Mouse (Mus musculus): Measurements from ENCODE around the gene Rfxap. TPM values are rescaled to one million over a fixed set of nuclear protein-coding genes. Genes with fewer than 3 reads are reported as not detected.
"Not testable (repeated sequence)": the region's sequence is repeated elsewhere in the genome, so short reads cannot be mapped to it uniquely, and the experiment has no call there.

Rfxap gene
- polyA plus RNA-seq, 1 experiment = 14.3 TPM

DNA sequence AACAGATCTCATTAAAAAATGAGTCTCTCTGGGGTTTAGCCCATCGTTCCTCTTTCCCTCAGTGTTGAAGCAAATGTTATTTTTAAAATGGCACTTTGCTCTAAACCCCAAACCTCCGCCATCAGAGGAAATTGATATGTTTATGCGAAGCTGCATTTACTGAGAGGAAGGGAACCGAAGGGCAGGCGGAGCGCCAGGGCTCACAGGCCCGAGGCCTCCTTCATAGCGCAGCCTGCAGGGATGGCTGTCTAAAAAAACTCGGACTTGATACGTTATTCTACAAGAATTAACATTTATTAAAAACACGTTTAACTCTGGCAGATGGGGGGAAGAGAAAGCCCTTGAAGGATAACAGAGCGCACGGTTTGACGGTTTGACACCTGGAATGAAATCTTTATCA lies 41.6 kb downstream of the Rfxap start:
- no peak overlapping the region for H3K27ac ChIP-seq (ENCODE audit: insufficient read depth, low read length)
- no peaks in the 10 kb centered on the region for H3K36me3 ChIP-seq (ENCODE audit: control insufficient read depth, insufficient read depth, low read length, poor library complexity, severe bottlenecking)
- H3K27me3 ChIP-seq (ENCODE audit: control insufficient read depth, insufficient read depth, low read length, poor library complexity, severe bottlenecking) = no peaks in the 10 kb centered on the region
- no peaks in the 10 kb centered on the region for H3K4me1 ChIP-seq (ENCODE audit: control insufficient read depth, insufficient read depth, low read length)
- H3K4me3 ChIP-seq (ENCODE audit: low read depth, low read length) = no peak overlapping the region
- no peaks in the 10 kb centered on the region for H3K9me3 ChIP-seq (replicated peaks; ENCODE audit: control insufficient read depth, insufficient read depth, low read length, poor library complexity, severe bottlenecking)
- no peak overlapping the region for H3K9ac ChIP-seq (ENCODE audit: low read depth, poor library complexity, severe bottlenecking)
- TF ChIP-seq POLR2A (IDR thresholded peaks at IDR 0.05; ENCODE audit: insufficient read depth, low read length) (no peak), CTCF (IDR thresholded peaks at IDR 0.05; ENCODE audit: low read depth, low read length) (no peak), EP300 (IDR thresholded peaks at IDR 0.05; ENCODE audit: insufficient read depth, low read depth, low read length) (no peak)

- not testable (repeated sequence) for H3K27me3 ChIP-seq (ENCODE audit: control insufficient read depth, insufficient read depth, low read length, poor library complexity, severe bottlenecking); H3K9me3 ChIP-seq (replicated peaks; ENCODE audit: control insufficient read depth, insufficient read depth, low read length, poor library complexity, severe bottlenecking); H3K36me3 ChIP-seq (ENCODE audit: control insufficient read depth, insufficient read depth, low read length, poor library complexity, severe bottlenecking); H3K4me3 ChIP-seq (ENCODE audit: low read depth, low read length); H3K9ac ChIP-seq (ENCODE audit: low read depth, poor library complexity, severe bottlenecking); H3K4me1 ChIP-seq (ENCODE audit: control insufficient read depth, insufficient read depth, low read length); H3K27ac ChIP-seq (ENCODE audit: insufficient read depth, low read length)
- TF ChIP-seq CTCF (IDR thresholded peaks at IDR 0.05; ENCODE audit: low read depth, low read length) = peak; percentile 65
Observed at GRCm38 (mm10) chr3:54765521-54765920, 42.1 kb downstream of the Rfxap start.

GRCm38 (mm10) chr3:54764418-54764817 lies 43.2 kb downstream of the Rfxap start:
- H3K4me3 ChIP-seq (ENCODE audit: low read depth, low read length) = no peak overlapping the region
- no peaks in the 10 kb centered on the region for H3K4me1 ChIP-seq (ENCODE audit: control insufficient read depth, insufficient read depth, low read length)
- no peak for TF ChIP-seq CTCF (IDR thresholded peaks at IDR 0.05; ENCODE audit: low read depth, low read length)
- no peak for TF ChIP-seq POLR2A (IDR thresholded peaks at IDR 0.05; ENCODE audit: insufficient read depth, low read length)
- TF ChIP-seq EP300 (IDR thresholded peaks at IDR 0.05; ENCODE audit: insufficient read depth, low read depth, low read length) = no peak
- H3K27ac ChIP-seq (ENCODE audit: insufficient read depth, low read length) = no peak overlapping the region
- no peaks in the 10 kb centered on the region for H3K9me3 ChIP-seq (replicated peaks; ENCODE audit: control insufficient read depth, insufficient read depth, low read length, poor library complexity, severe bottlenecking)
- no peaks in the 10 kb centered on the region for H3K27me3 ChIP-seq (ENCODE audit: control insufficient read depth, insufficient read depth, low read length, poor library complexity, severe bottlenecking)
- no peak overlapping the region for H3K9ac ChIP-seq (ENCODE audit: low read depth, poor library complexity, severe bottlenecking)
- no peaks in the 10 kb centered on the region for H3K36me3 ChIP-seq (ENCODE audit: control insufficient read depth, insufficient read depth, low read length, poor library complexity, severe bottlenecking)

- H3K4me3 ChIP-seq (ENCODE audit: low read depth, low read length) = no peak overlapping the region
- H3K27me3 ChIP-seq (ENCODE audit: control insufficient read depth, insufficient read depth, low read length, poor library complexity, severe bottlenecking) = no peaks in the 10 kb centered on the region
- no peaks in the 10 kb centered on the region for H3K36me3 ChIP-seq (ENCODE audit: control insufficient read depth, insufficient read depth, low read length, poor library complexity, severe bottlenecking)
- no peaks in the 10 kb centered on the region for H3K9me3 ChIP-seq (replicated peaks; ENCODE audit: control insufficient read depth, insufficient read depth, low read length, poor library complexity, severe bottlenecking)
- no peaks in the 10 kb centered on the region for H3K4me1 ChIP-seq (ENCODE audit: control insufficient read depth, insufficient read depth, low read length)
- H3K27ac ChIP-seq (ENCODE audit: insufficient read depth, low read length) = no peak overlapping the region
- TF ChIP-seq POLR2A (IDR thresholded peaks at IDR 0.05; ENCODE audit: insufficient read depth, low read length) (no peak), EP300 (IDR thresholded peaks at IDR 0.05; ENCODE audit: insufficient read depth, low read depth, low read length) (no peak), CTCF (IDR thresholded peaks at IDR 0.05; ENCODE audit: low read depth, low read length) (no peak)
- H3K9ac ChIP-seq (ENCODE audit: low read depth, poor library complexity, severe bottlenecking) = no peak overlapping the region
Observed at GRCm38 (mm10) chr3:54761258-54761657, 46.3 kb downstream of the Rfxap start.

- TF ChIP-seq EP300 (IDR thresholded peaks at IDR 0.05; ENCODE audit: insufficient read depth, low read depth, low read length) (no peak), CTCF (IDR thresholded peaks at IDR 0.05; ENCODE audit: low read depth, low read length) (no peak), POLR2A (IDR thresholded peaks at IDR 0.05; ENCODE audit: insufficient read depth, low read length) (no peak)
- H3K9me3 ChIP-seq (replicated peaks; ENCODE audit: control insufficient read depth, insufficient read depth, low read length, poor library complexity, severe bottlenecking) = no peaks in the 10 kb centered on the region
- no peak overlapping the region for H3K27ac ChIP-seq (ENCODE audit: insufficient read depth, low read length)
- no peaks in the 10 kb centered on the region for H3K4me1 ChIP-seq (ENCODE audit: control insufficient read depth, insufficient read depth, low read length)
- no peaks in the 10 kb centered on the region for H3K27me3 ChIP-seq (ENCODE audit: control insufficient read depth, insufficient read depth, low read length, poor library complexity, severe bottlenecking)
- H3K4me3 ChIP-seq (ENCODE audit: low read depth, low read length) = no peak overlapping the region
- H3K9ac ChIP-seq (ENCODE audit: low read depth, poor library complexity, severe bottlenecking) = no peak overlapping the region
- H3K36me3 ChIP-seq (ENCODE audit: control insufficient read depth, insufficient read depth, low read length, poor library complexity, severe bottlenecking) = no peaks in the 10 kb centered on the region
Observed at GRCm38 (mm10) chr3:54760321-54761115, 47.1 kb downstream of the Rfxap start.

- Histone ChIP-seq H3K36me3 (ENCODE audit: control insufficient read depth, insufficient read depth, low read length, poor library complexity, severe bottlenecking) (no peaks in the 10 kb centered on the region), H3K27me3 (ENCODE audit: control insufficient read depth, insufficient read depth, low read length, poor library complexity, severe bottlenecking) (no peaks in the 10 kb centered on the region), H3K9me3 (replicated peaks; ENCODE audit: control insufficient read depth, insufficient read depth, low read length, poor library complexity, severe bottlenecking) (no peaks in the 10 kb centered on the region), H3K4me1 (ENCODE audit: control insufficient read depth, insufficient read depth, low read length) (no peaks in the 10 kb centered on the region), H3K4me3 (ENCODE audit: low read depth, low read length) (no peak overlapping the region), H3K27ac (ENCODE audit: insufficient read depth, low read length) (no peak overlapping the region), H3K9ac (ENCODE audit: low read depth, poor library complexity, severe bottlenecking) (no peak overlapping the region)
- TF ChIP-seq POLR2A (IDR thresholded peaks at IDR 0.05; ENCODE audit: insufficient read depth, low read length) (no peak), EP300 (IDR thresholded peaks at IDR 0.05; ENCODE audit: insufficient read depth, low read depth, low read length) (no peak), CTCF (IDR thresholded peaks at IDR 0.05; ENCODE audit: low read depth, low read length) (no peak)
Observed at GRCm38 (mm10) chr3:54759211-54759610, 48.4 kb downstream of the Rfxap start.

All from ES-Bruce4 (cell line).